Mouse (Mus musculus) ZHBTc4 (cell line): ENCODE results near the gene Cpne4.

ENCODE experiments used
- DNase-seq: peaks from one replicate; pipeline ENCODE4 v3.0.0-alpha.2; 2011; ENCODE audit warnings: low read depth, low spot score

Cpne4 gene

GRCm38 (mm10) chr9:104546986-104547385 is at the start of gene Cpne4:
Gene Cpne4 (plus strand): TSS chr9:104547286.
- no peak for DNase-seq

GRCm38 (mm10) chr9:104515187-104515586 is 31.9 kb upstream of the Cpne4 start:
- no peak for DNase-seq

GRCm38 (mm10) chr9:104535508-104535907 is 11.6 kb upstream of the Cpne4 start:
- peak; percentile 69 for DNase-seq

- no peak for DNase-seq
Measured at GRCm38 (mm10) chr9:104565815-104566214, 18.7 kb downstream of the Cpne4 start.

GRCm38 (mm10) chr9:104566468-104566867 is 19.4 kb downstream of the Cpne4 start:
- DNase-seq = no peak

- no peak for DNase-seq
Measured at GRCm38 (mm10) chr9:104567096-104567495, 20.0 kb downstream of the Cpne4 start.

GRCm38 (mm10) chr9:104569480-104570167 is 22.5 kb downstream of the Cpne4 start:
- peak; percentile 87 for DNase-seq

- no peak for DNase-seq
Measured at GRCm38 (mm10) chr9:104572856-104573255, 25.8 kb downstream of the Cpne4 start.

- peak; percentile 78 for DNase-seq
Measured at GRCm38 (mm10) chr9:104574476-104574875, 27.4 kb downstream of the Cpne4 start.

GRCm38 (mm10) chr9:104581921-104582624 is 35.0 kb downstream of the Cpne4 start:
- DNase-seq = no peak

GRCm38 (mm10) chr9:104582675-104583074 is 35.6 kb downstream of the Cpne4 start:
- DNase-seq = no peak

- no peak for DNase-seq
Measured at GRCm38 (mm10) chr9:104594550-104594949, 47.5 kb downstream of the Cpne4 start.

GRCm38 (mm10) chr9:104594979-104595378 is 47.9 kb downstream of the Cpne4 start:
- DNase-seq = no peak

- no peak for DNase-seq
Measured at GRCm38 (mm10) chr9:104612523-104612922, 65.4 kb downstream of the Cpne4 start.

- DNase-seq = no peak
Measured at GRCm38 (mm10) chr9:104616691-104617090, 69.6 kb downstream of the Cpne4 start.

GRCm38 (mm10) chr9:104623564-104623963 is 76.5 kb downstream of the Cpne4 start:
- DNase-seq = no peak

GRCm38 (mm10) chr9:104627816-104628215 is 80.7 kb downstream of the Cpne4 start:
- no peak for DNase-seq

- no peak for DNase-seq
Measured at GRCm38 (mm10) chr9:104629282-104629681, 82.2 kb downstream of the Cpne4 start.

- no peak for DNase-seq
Measured at GRCm38 (mm10) chr9:104646348-104646994, 99.4 kb downstream of the Cpne4 start.

- no peak for DNase-seq
Measured at GRCm38 (mm10) chr9:104652691-104653261, 105.7 kb downstream of the Cpne4 start.

- no peak for DNase-seq
Measured at GRCm38 (mm10) chr9:104659758-104660157, 112.7 kb downstream of the Cpne4 start.

- DNase-seq = peak; percentile 18
Measured at GRCm38 (mm10) chr9:104676665-104677064, 129.6 kb downstream of the Cpne4 start.
